Mouse (Mus musculus) lung, postnatal 4 days (tissue): ENCODE data around the gene Gnao1.
A peak's percentile ranks its signal among the peaks of the same experiment; 100 is the strongest.

Experiments used
- DNase-seq, 2 experiments: peaks; one replicate each; pipeline ENCODE4 v3.0.0; 2021

The Gnao1 gene

GRCm38 (mm10) chr8:93898570-93898969, 88.8 kb downstream of the Gnao1 start:
- DNase-seq = no peak

- DNase-seq = no peak
Measured at GRCm38 (mm10) chr8:93902040-93902439, 92.3 kb downstream of the Gnao1 start.

- DNase-seq = no peak
Measured at GRCm38 (mm10) chr8:93906961-93907360, 97.2 kb downstream of the Gnao1 start.

GRCm38 (mm10) chr8:93907987-93908441, 98.2 kb downstream of the Gnao1 start:
- DNase-seq = peak in 1 of 2 experiments; percentile 35

- DNase-seq = no peak
Measured at GRCm38 (mm10) chr8:93908546-93908945, 98.8 kb downstream of the Gnao1 start.

- DNase-seq = no peak
Measured at GRCm38 (mm10) chr8:93911715-93912555, 102.2 kb downstream of the Gnao1 start.

GRCm38 (mm10) chr8:93917859-93918421, 108.2 kb downstream of the Gnao1 start:
- peak in 1 of 2 experiments; percentile 43 for DNase-seq

- no peak for DNase-seq
Measured at GRCm38 (mm10) chr8:93918580-93918979, 108.8 kb downstream of the Gnao1 start.

- no peak for DNase-seq
Measured at GRCm38 (mm10) chr8:93919422-93919821, 109.7 kb downstream of the Gnao1 start.

- no peak for DNase-seq
Measured at GRCm38 (mm10) chr8:93919916-93920589, 110.3 kb downstream of the Gnao1 start.

GRCm38 (mm10) chr8:93920590-93920948, 110.8 kb downstream of the Gnao1 start:
- DNase-seq = no peak

- DNase-seq = no peak
Measured at GRCm38 (mm10) chr8:93923897-93924334, 114.2 kb downstream of the Gnao1 start.

GRCm38 (mm10) chr8:93925513-93925912, 115.7 kb downstream of the Gnao1 start:
- no peak for DNase-seq

- no peak for DNase-seq
Measured at GRCm38 (mm10) chr8:93929233-93929632, 119.5 kb downstream of the Gnao1 start.

- no peak for DNase-seq
Measured at GRCm38 (mm10) chr8:93931336-93931735, 121.6 kb downstream of the Gnao1 start.

- peak; percentile 73 to 84 for DNase-seq
Measured at GRCm38 (mm10) chr8:93932873-93933272, 123.1 kb downstream of the Gnao1 start.

GRCm38 (mm10) chr8:93933288-93933687, 123.5 kb downstream of the Gnao1 start:
- no peak for DNase-seq

GRCm38 (mm10) chr8:93938193-93938592, 128.4 kb downstream of the Gnao1 start:
- DNase-seq = no peak

- no peak for DNase-seq
Measured at GRCm38 (mm10) chr8:93940542-93941423, 131.0 kb downstream of the Gnao1 start.

GRCm38 (mm10) chr8:93941636-93942054, 131.9 kb downstream of the Gnao1 start:
- DNase-seq = no peak

GRCm38 (mm10) chr8:93945781-93946180, 136.0 kb downstream of the Gnao1 start:
- no peak for DNase-seq

- no peak for DNase-seq
Measured at GRCm38 (mm10) chr8:93946397-93946796, 136.6 kb downstream of the Gnao1 start.

- DNase-seq = no peak
Measured at GRCm38 (mm10) chr8:93950133-93950532, 140.4 kb downstream of the Gnao1 start.
